Mouse (Mus musculus): ENCODE measurements around the gene Spock1.

Spock1 gene

DNA sequence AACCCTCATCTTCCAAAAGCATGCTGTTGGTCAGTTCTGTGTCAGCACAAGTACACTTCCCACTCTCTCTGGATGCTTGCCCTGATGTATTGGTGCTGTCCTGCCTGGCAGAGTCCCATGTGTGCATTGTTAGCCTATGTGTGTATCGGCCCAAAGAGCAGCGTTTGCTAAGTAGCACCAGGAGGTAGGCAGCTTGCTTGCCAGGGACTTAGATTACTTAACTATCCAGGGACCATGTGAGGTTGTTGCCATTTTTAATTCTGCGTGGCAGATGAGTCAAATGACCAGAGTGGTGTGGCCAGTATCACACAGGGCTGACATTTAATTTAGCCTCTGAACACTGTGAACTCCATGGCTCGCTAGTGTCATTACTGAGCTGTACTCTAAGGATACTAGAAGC lies 256.9 kb downstream of the Spock1 start:
- DNase-seq (ENCODE audit: low spot score) = no peak

DNA sequence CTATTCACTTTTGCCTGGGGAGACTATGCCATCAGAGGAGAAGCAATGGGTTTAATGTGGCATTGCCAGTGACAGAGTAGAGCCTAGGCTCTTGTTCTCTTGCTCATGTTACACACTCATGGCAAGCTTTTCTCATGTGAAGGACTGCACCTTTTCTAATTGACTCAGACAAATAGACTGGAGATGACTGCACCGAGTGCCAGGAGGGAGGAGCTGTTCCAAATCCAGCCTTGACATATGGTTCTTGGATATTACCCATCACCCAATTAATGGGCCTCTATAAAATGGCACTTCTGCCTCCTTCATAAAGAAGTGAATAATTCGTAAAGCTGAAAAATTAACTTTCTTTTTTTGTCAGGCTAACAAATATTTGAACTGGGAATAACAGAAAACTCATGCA lies 259.3 kb downstream of the Spock1 start:
- no peak for DNase-seq (ENCODE audit: low spot score)

DNA sequence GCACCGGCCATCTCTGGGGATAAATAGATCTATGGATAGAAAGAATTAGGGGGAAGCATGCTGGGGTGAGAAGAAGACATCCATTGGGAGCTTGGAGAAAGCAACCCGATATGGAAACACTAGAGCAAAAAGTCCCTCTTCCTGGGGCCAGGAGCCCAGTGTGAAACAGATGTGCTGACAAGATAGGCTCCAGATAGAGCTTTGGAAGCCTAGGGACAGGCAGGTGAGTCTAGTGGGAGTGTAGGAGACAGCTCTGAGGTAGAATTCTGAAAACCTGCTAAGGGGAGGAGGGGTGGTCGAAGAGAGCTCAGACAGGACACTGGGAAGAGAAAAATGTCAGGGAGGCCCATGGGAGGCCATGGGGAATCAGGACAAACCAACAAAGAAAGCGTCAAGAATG lies 260.7 kb downstream of the Spock1 start:
- DNase-seq (ENCODE audit: low spot score) = no peak

DNA sequence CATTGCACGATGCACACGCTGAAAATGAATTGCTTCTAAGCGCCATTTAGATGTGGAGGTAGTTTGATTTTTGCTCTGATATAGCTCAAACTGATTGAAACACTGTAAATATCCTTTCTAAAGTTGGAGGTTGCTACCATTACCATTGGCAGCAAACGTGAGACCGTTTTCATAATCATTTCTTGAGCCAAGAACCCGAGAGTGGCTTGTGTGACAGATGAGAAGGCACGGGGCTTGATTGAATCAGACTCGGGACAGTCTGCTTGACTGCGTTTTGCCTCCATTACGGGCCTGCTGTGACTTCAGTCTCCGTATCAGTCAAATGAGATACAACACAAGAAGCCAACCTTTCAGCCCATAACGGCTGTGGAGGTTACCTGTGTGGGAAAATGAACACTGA lies 265.1 kb downstream of the Spock1 start:
- no peak for DNase-seq (ENCODE audit: low spot score)

DNA sequence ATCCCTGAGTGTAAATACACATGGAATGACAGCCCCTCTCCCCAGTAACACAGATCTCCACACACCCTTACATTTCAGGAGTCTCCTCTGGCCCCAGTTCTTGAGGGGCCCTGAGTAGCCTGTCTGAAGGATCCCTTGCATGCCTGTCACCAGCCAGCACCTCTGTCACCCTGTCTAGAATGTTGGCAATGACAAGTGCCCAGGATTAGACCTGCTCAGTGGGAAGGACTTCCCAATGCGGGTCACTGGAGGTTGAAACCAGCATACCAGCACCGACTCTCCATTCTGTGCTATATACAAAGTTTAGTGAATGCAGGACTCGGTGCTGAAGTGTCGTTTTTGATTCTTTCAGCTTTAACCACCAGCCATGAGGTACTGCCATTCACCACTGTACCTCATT lies 266.5 kb downstream of the Spock1 start:
- no peak for DNase-seq (ENCODE audit: low spot score)

DNA sequence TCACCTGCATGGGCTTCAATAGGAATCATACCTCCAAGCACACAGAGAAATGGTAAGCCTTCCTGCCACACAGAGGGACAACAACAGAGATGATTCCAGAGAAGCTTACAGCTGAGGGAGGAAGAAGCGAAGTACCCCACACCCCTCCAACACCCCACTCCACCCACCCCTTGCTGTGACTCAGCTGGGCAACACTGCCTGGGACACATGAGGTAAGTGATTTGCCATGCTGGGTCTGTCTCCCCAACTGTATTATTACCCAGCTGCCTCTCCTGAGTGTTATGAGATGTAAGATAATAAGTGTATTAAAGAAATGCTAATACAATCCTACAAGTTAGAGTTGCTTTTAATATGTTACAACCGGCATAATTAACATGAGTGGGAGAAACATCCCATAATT lies 267.2 kb downstream of the Spock1 start:
- DNase-seq (ENCODE audit: low spot score) = no peak

DNA sequence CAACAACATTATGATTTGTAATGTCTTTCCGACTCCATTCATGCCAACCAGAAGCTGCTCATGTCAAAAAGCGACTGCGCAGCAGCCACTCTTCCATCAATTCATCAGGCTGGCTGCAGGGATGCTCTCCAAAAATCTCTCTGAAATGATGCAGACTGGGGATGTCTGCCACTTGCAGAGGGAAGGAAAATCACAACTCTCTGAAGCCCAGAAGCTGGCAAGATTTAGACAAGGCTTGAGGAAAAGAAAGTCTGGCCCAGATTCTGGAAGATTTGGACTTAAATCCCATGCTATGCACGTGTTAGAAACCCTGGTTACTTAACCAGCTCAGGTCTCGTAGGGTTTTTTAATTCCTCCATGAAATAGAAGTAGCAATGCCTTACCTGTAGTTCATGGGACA lies 269.3 kb downstream of the Spock1 start:
- no peak for DNase-seq (ENCODE audit: low spot score)

DNA sequence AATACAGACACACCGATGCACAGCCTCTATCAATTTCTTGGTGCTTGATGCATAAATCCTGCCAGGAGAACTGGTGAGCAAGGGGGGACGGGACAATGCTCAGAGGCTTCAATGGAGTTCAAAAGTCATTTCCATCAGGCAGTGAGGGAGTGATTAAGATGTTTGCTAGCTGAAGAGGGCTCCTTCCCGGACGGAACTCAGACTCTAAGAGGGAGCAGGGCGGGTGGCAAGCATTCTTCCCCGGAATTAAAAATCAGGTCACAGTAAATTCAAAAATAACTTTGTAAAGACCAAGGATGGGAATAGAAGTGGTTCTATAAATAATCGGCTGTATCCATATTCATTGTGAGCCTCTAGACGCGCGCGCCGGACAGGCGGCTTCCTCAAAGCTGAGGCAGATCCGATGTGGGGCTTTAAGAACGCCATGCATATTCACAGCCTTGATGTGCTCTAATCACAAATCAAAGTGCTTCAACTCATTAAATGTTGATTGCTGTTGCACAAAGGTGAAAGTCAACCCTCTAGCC lies 270.5 kb downstream of the Spock1 start:
- DNase-seq (ENCODE audit: low spot score) = no peak

DNA sequence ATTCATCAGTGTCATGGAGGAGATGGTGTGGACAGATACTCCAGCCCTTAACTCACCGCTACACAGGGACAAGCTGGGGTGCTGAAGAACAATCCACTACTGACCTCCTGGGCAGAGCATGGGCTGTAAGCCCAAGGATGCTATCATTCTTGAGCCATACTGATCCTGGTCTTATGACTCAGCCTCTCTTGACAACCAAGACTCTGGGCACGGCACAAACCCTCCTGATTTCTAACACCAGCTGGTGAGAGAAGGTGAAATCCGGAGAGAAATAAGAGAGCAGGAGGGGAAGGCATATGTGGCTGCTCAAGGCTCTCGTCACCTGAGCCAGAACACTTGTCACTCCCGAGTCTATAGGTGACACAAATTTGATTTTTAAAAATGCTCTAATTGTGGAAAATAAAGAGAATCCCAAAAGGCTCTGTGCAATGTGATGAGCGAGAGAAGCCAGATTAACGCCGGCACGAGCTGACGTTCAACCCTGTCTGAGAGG lies 271.0 kb downstream of the Spock1 start:
- no peak for DNase-seq (ENCODE audit: low spot score)

DNA sequence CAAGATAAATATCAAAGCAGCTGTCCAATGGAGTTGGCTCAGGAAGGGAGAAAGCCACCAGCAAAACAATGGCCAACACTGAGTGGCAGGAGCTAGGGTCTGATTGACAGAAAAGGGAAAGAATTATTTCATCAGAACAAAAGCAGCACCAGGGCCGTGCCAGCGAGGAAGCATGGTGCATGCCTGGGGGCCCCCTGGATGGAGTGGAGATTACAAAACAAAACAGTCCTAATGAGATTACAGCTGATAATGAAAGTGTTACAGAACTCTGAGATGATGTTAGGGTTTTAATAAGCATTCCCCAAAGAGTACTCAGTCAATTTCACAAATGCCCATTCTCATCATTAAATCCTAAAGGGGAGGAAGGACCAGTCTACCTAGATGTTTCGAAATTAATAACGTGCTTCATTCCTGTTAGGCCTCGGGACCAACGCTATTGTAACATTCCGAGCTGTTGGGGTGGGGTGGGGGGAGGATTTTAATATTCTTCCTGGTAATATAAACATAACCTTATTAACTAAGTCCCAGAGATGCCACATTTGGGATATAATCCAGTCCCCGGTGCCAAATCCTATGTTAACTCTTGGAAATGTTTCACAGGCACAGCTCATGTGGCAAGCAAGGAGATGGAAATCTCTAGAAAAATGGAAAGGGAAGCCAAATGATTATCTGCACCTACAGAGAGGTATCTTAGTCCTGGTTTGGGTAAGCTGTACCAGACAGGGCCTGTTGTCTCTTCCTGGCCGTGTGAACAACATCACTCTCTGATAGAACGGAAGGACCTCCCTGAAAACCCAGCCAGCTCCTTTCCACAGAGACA lies 271.7 kb downstream of the Spock1 start:
- no peak for DNase-seq (ENCODE audit: low spot score)

DNA sequence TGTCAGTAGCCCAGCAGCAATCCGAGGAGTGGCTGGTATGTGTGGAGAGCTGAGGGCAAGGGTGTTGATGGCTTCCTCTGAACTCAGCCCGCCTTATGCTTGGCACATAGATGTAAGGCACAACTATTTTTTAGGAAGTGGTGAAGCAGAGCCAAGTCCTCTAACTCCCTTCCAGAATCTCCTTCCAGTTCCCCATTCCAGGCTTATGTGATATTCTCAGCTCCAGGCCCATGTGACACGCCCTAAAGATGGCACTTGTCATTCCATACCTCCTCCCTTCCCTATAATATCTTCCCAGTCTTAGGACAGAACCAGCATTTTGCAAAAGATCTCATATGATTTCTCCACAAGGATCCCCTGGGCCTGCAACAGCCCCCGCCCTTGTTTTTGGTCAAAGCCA lies 277.6 kb downstream of the Spock1 start:
- no peak for DNase-seq (ENCODE audit: low spot score)

DNA sequence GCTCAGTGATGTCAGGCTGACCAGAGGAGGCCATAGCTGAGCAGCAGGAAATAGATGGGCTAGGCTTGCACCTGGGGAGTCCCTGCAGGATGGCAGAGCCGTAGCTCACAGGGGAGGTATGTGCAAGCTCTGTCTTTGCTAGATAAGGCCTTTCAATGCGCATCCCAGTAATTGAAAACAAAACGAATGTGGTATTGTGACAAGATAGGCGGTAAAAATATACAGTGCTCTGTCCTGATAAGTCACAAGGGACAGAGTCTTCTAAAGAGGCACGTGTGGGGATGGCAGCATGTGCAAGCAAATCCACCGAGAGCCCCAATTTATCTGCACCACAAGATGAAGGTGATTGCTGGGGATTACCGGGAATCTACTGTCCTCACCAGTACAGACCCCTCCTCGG lies 279.9 kb downstream of the Spock1 start:
- no peak for DNase-seq (ENCODE audit: low spot score)

DNA sequence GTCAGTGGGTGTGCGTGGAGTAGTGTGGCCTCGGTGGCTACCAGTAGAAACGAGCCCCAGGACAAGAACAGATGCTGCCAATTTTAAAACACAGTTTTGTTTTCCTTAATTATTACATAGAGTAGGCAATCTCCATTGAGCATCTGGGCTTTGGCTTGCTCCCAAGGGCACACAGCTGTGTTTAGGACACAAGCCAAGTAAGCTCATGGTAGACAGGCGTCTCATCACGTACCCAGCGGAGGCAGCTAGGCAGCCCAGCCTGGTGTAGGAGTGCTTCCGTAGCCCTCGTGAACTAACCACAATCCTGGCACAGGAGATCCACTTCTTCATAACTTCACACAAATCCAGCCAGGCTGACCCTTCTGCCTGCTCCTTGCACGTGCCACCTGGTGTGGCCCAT lies 281.7 kb downstream of the Spock1 start:
- no peak for DNase-seq (ENCODE audit: low spot score)

DNA sequence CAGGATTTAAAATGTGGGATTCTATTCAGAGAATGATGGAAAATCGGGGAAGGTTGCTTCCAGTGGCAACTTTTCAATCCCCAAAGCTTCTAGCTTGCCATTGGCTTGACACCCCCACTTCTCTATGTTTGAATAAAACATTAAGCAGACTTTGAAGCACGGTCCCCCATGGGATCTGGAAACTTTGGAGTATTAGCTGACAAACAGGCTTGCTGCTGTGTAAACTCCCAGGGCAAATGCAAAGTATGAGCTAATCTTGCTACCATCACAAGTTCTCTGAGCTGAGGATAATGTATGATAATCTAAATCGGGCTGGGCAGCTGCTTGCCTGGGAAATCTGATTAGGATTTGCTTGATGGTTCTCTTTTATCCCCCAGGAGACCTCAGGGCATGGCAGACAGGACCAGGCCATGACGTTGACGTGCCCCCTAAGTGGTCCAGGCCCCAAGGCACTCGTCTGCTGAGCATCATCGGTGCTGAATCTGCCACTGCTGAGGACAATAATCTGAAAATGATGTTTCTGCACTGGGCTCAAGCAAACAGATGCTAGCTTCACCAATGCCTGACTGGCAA lies 284.1 kb downstream of the Spock1 start:
- no peak for DNase-seq (ENCODE audit: low spot score)

DNA sequence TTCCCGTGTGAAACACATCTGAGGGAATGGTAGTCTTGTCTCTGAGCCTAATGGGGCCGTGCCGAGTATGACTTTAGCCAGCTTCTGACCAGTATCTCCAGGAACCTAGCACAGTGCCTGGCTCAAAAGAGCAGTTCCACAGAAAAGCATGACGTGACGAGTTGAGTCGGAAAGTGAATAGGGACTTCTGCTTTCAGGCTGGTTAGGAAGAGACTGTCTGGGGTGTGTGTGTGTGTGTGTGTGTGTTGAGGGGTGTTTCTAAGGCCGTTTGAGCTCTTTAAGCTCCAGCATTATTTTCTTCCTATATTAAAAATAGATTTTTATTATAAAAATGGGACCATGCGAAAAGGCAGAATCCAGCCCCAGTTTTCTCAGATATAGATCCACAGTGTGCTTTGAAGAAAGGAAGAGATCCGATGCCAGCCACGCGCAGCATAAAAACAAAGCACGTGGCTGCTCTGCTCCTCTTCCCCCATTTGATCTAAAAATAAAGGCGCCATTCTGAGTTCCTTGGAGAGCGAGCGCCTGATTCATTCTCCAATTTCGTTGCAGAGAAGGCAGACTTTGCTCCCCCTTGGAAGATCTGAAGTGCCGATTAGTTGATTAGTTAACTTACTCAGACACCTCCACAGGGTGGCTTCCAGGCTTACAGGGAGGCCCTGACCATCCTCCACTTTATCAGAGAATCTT lies 288.9 kb downstream of the Spock1 start:
- peak; percentile 42 for DNase-seq (ENCODE audit: low spot score)

DNA sequence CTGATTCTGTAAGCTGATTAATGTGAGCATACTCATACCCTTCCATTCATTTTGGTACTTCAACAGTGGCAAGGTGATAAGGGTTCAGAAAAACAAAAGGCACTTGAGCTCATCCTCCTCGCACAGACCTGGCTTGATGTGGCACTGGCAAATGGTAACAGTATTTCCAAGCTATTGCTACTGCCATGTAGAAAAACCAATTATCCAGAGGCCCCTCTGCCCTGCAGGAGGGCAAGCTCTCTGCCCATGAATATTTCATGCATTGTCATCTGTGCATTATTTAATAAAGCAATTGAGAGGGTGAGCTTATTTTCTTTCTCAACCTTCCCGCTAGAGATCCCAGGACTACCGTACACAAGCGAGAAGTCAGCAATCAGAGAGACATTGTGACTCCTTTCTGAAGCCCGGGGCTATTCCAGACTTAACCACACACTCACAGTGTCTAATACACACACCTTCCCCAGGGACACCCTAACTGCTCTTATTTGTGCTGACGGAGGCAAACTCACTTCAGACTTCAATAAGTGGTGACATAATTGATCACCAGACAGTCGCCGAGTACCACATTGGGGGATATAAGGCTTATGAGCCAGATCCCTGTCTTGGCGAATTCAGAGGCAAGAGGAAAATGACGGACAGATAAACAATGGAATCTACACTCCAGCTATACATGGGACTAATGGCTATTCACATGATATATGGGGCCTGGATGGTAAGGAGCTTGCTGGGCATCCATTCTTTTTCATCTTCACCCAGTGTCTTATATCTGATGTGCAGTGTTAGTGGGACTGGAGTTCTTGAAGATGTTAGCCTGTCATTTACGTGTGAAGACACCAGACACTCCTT lies 296.6 kb downstream of the Spock1 start:
- no peak for DNase-seq (ENCODE audit: low spot score)

DNA sequence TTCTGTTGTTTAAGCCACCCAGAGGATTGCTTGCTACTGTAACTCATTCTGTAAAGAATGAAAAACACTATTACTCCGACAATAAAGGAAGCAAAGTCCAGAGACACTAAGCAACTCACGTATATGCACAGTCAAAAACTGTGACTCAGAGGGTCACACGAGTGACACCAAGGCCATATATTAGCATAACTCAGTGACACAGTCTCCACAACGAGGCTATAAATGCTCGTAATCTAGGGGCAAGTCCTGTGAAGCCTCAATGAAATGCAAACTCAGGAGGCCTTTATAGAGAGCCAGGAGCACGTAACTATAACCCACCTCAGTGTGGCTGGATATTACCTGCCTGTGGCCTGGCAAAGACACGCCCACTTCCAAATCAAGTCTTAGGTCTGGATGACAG lies 298.2 kb downstream of the Spock1 start:
- no peak for DNase-seq (ENCODE audit: low spot score)

DNA sequence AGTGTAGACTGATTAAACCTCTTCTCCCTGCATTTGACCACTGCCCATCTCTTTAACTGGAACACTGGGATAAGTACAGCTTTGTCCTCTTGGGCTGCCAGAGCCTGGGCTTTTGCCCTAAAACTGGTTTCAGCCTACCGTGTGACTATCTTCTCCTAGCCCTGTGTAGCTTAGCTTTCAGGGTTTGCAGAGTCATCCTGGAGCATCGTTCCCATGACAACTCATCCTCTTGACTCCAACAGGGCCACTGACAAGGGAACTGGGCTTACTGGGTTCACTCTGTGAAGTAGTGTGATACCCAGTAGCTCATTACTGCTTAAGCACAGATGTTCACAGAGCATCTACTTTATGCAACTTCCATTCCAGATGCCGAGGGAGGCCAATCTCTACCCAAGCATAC lies 303.7 kb downstream of the Spock1 start:
- no peak for DNase-seq (ENCODE audit: low spot score)

DNA sequence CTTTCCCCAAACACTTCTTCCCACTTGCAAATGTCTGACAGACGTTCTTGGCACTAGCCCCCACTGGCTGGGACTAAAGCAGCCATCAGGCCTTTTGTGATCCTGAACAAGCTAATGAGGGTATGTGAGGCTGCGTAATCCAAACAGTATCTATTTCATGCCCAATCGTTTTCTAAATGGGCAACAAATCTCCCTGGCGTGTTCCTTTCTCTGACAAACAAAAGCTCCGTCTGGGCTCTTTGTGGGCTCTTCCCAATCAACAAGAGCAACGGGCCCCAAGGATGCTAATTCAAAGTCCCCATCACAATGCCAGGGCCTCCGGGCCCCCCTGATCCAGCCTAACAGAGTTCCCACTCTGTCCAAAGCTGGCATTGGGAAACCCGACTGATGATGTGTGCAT lies 304.9 kb downstream of the Spock1 start:
- no peak for DNase-seq (ENCODE audit: low spot score)

DNA sequence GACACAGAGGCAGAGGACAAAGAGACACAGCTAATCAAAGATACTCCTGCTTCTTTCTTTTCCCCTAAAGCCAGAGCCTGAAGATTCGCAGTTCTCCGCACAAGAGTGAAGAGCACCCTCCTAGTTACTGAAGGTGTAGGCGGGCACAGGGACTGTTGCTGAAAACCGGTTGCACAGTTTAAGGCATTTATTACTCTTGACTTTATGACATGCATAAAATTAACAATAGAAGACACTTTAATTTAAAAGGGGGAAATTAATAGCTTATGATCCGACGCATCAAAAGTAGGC lies 312.4 kb downstream of the Spock1 start:
- no peak for DNase-seq (ENCODE audit: low spot score)

DNA sequence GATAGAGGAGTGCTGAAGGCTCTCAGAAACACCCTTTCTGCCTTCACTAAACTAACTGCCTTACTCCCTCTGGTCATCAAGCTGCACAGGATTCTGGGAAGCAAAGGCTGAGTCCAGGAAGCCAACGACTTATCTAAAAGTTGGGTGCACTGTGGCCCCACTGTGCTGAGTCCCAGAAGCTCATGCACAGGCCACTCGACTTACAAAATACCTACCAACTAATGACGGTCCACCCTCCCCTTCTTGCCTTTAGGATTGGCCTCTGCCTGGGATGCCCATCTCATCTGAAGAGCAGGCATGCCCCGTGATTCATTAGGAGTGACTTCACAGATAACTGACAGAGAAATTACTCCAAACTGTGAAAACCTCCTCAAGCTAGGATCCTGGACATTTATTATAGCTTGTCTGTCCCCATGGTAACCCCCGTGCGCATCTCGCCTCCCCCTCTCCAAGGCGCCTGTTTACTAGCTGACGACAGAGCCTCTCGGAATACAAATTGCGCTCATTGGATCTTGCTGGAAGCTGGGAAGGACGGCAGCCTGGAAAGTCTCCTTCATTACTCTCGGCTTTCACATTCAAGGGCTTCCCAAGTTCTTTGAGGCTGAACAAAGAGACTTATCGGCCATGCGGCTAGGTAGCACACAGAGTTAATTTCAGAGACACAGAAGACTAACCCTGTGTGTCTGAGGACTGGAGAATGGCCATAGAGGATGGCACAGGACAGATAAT lies 312.9 kb downstream of the Spock1 start:
- no peak for DNase-seq (ENCODE audit: low spot score)
